Mouse (Mus musculus): Measurements from ENCODE around the gene Fbxo21. TPM values are rescaled to one million over a fixed set of nuclear protein-coding genes. Genes with fewer than 3 reads are reported as not detected.

The Fbxo21 gene
- total RNA-seq, 1 experiment from 2014 or later = 7.4 TPM

- peak; percentile 38 for ATAC-seq (replicated peaks; ENCODE audit: insufficient number of reproducible peaks, low FRiP score, low TSS enrichment, poor library complexity, severe bottlenecking)
Observed at GRCm38 (mm10) chr5:117977501-117978158, 1.1 kb downstream of the Fbxo21 start.

- ATAC-seq (replicated peaks; ENCODE audit: insufficient number of reproducible peaks, low FRiP score, low TSS enrichment, poor library complexity, severe bottlenecking) = no peak
Observed at GRCm38 (mm10) chr5:117978159-117978697, 1.7 kb downstream of the Fbxo21 start.

- no peak for ATAC-seq (replicated peaks; ENCODE audit: insufficient number of reproducible peaks, low FRiP score, low TSS enrichment, poor library complexity, severe bottlenecking)
Observed at GRCm38 (mm10) chr5:117979082-117979481, 2.6 kb downstream of the Fbxo21 start.

GRCm38 (mm10) chr5:117980921-117981320, 4.4 kb downstream of the Fbxo21 start:
- no peak for ATAC-seq (replicated peaks; ENCODE audit: insufficient number of reproducible peaks, low FRiP score, low TSS enrichment, poor library complexity, severe bottlenecking)

- ATAC-seq (replicated peaks; ENCODE audit: insufficient number of reproducible peaks, low FRiP score, low TSS enrichment, poor library complexity, severe bottlenecking) = no peak
Observed at GRCm38 (mm10) chr5:117981943-117982342, 5.4 kb downstream of the Fbxo21 start.

- no peak for ATAC-seq (replicated peaks; ENCODE audit: insufficient number of reproducible peaks, low FRiP score, low TSS enrichment, poor library complexity, severe bottlenecking)
Observed at GRCm38 (mm10) chr5:117986327-117986726, 9.8 kb downstream of the Fbxo21 start.

GRCm38 (mm10) chr5:117987891-117988290, 11.4 kb downstream of the Fbxo21 start:
- no peak for ATAC-seq (replicated peaks; ENCODE audit: insufficient number of reproducible peaks, low FRiP score, low TSS enrichment, poor library complexity, severe bottlenecking)

GRCm38 (mm10) chr5:117988367-117988766, 11.8 kb downstream of the Fbxo21 start:
- no peak for ATAC-seq (replicated peaks; ENCODE audit: insufficient number of reproducible peaks, low FRiP score, low TSS enrichment, poor library complexity, severe bottlenecking)

- no peak for ATAC-seq (replicated peaks; ENCODE audit: insufficient number of reproducible peaks, low FRiP score, low TSS enrichment, poor library complexity, severe bottlenecking)
Observed at GRCm38 (mm10) chr5:117989773-117990172, 13.2 kb downstream of the Fbxo21 start.

GRCm38 (mm10) chr5:117990957-117991356, 14.4 kb downstream of the Fbxo21 start:
- no peak for ATAC-seq (replicated peaks; ENCODE audit: insufficient number of reproducible peaks, low FRiP score, low TSS enrichment, poor library complexity, severe bottlenecking)

GRCm38 (mm10) chr5:117993550-117993949, 17.0 kb downstream of the Fbxo21 start:
- ATAC-seq (replicated peaks; ENCODE audit: insufficient number of reproducible peaks, low FRiP score, low TSS enrichment, poor library complexity, severe bottlenecking) = no peak

- no peak for ATAC-seq (replicated peaks; ENCODE audit: insufficient number of reproducible peaks, low FRiP score, low TSS enrichment, poor library complexity, severe bottlenecking)
Observed at GRCm38 (mm10) chr5:117995372-117995901, 18.9 kb downstream of the Fbxo21 start.

- no peak for ATAC-seq (replicated peaks; ENCODE audit: insufficient number of reproducible peaks, low FRiP score, low TSS enrichment, poor library complexity, severe bottlenecking)
Observed at GRCm38 (mm10) chr5:117995911-117996310, 19.4 kb downstream of the Fbxo21 start.

GRCm38 (mm10) chr5:117996581-117996980, 20.1 kb downstream of the Fbxo21 start:
- no peak for ATAC-seq (replicated peaks; ENCODE audit: insufficient number of reproducible peaks, low FRiP score, low TSS enrichment, poor library complexity, severe bottlenecking)

- no peak for ATAC-seq (replicated peaks; ENCODE audit: insufficient number of reproducible peaks, low FRiP score, low TSS enrichment, poor library complexity, severe bottlenecking)
Observed at GRCm38 (mm10) chr5:117997434-117997970, 21.0 kb downstream of the Fbxo21 start.

- ATAC-seq (replicated peaks; ENCODE audit: insufficient number of reproducible peaks, low FRiP score, low TSS enrichment, poor library complexity, severe bottlenecking) = no peak
Observed at GRCm38 (mm10) chr5:117999061-117999460, 22.5 kb downstream of the Fbxo21 start.

- no peak for ATAC-seq (replicated peaks; ENCODE audit: insufficient number of reproducible peaks, low FRiP score, low TSS enrichment, poor library complexity, severe bottlenecking)
Observed at GRCm38 (mm10) chr5:117999584-117999983, 23.1 kb downstream of the Fbxo21 start.

- ATAC-seq (replicated peaks; ENCODE audit: insufficient number of reproducible peaks, low FRiP score, low TSS enrichment, poor library complexity, severe bottlenecking) = peak; percentile 48
Observed at GRCm38 (mm10) chr5:118002059-118002458, 25.5 kb downstream of the Fbxo21 start.

- ATAC-seq (replicated peaks; ENCODE audit: insufficient number of reproducible peaks, low FRiP score, low TSS enrichment, poor library complexity, severe bottlenecking) = no peak
Observed at GRCm38 (mm10) chr5:118004619-118005018, 28.1 kb downstream of the Fbxo21 start.

GRCm38 (mm10) chr5:118005728-118006127, 29.2 kb downstream of the Fbxo21 start:
- no peak for ATAC-seq (replicated peaks; ENCODE audit: insufficient number of reproducible peaks, low FRiP score, low TSS enrichment, poor library complexity, severe bottlenecking)

Measured in monocyte, adult 5-6 weeks (primary cell).